In genomic region chr1:36254635-36255360, GRCm38 (mm10) we compare ENCODE assay signal across 9 mouse cellular contexts. TPM values are rescaled to one million over a fixed set of nuclear protein-coding genes. Genes with fewer than 3 reads are reported as not detected.
DNase-seq lines count a peak whose midpoint lies in the region; ATAC-seq and TF ChIP-seq lines count a peak whose summit lies in the region.
"Had no signal": no experiment of that assay in that cellular context is flagged by ENCODE, and none has a peak within 500 bp of the region (broad histone marks: within the 10 kb centered on the region; RNA-seq: fewer than 3 reads in every experiment).

No protein-coding gene starts in this region.

- H3K4me1 ChIP-seq in heart, adult 2 months (ENCODE audit: control insufficient read depth, insufficient read depth, low read length) = peaks cover 6% of the 10 kb centered on the region
- H3K4me1 ChIP-seq in lung, postnatal 0 days (ENCODE audit: insufficient read depth, low read depth, low read length) = peaks cover 3% of the 10 kb centered on the region; the same call in 1 of the 2 replicates

- peak; percentile 46 for ATAC-seq in lung, postnatal 0 days
- no peak for ATAC-seq in erythroblast, adult 5-6 weeks (replicated peaks; ENCODE audit: low FRiP score, poor library complexity, severe bottlenecking)

- no peaks in the 10 kb centered on the region for H3K79me2 ChIP-seq in heart, adult 2 months (replicated peaks; ENCODE audit: control insufficient read depth, insufficient read depth, low read length)

- TF ChIP-seq EP300 in heart, adult 2 months (IDR thresholded peaks at IDR 0.05; ENCODE audit: insufficient read depth, low read depth, low read length) = peak; percentile 48; the same call in 1 of the 2 replicates
- TF ChIP-seq EP300 in lung, postnatal 0 days (IDR thresholded peaks at IDR 0.05) = no peak

- H3K4me2 ChIP-seq in lung, postnatal 0 days (replicated peaks; ENCODE audit: low read depth, low read length) = peak overlapping the region; percentile 48
- H3K4me2 ChIP-seq: liver, embryonic 15.5 days had no signal

- H3K9ac ChIP-seq in heart, adult 2 months (ENCODE audit: low read depth, low read length) = peak overlapping the region; percentile 44
- H3K9ac ChIP-seq in lung, postnatal 0 days (replicated peaks; ENCODE audit: low read depth) = no peak overlapping the region
- H3K9ac ChIP-seq: liver, embryonic 15.5 days had no signal

- H3K4me3 ChIP-seq in left cerebral cortex, adult 2 months = peak overlapping the region; percentile 23; the same call in 1 of the 2 replicates
- no peak overlapping the region for H3K4me3 ChIP-seq in heart, adult 2 months
- no peak overlapping the region for H3K4me3 ChIP-seq in lung, postnatal 0 days (ENCODE audit: low read depth, low read length)
- H3K4me3 ChIP-seq: liver, embryonic 15.5 days had no signal

- H3K9me3 ChIP-seq in lung, postnatal 0 days (ENCODE audit: low read length) = 0 out of 2 replicates have a peak, but pooled peaks cover 4% of the 10 kb centered on the region
- H3K9me3 ChIP-seq: liver, embryonic 15.5 days had no signal

- WGBS in heart, adult 2 months = 9% methylated on average over 25 of the region's 25 CpGs
- WGBS in lung, postnatal 0 days = 9% methylated on average over 25 of the region's 25 CpGs

- no peak overlapping the region for H3K27ac ChIP-seq in left cerebral cortex, adult 2 months
- peak overlapping the region; percentile 26 for H3K27ac ChIP-seq in heart, adult 2 months
- H3K27ac ChIP-seq in lung, postnatal 0 days (ENCODE audit: low read length) = no peak overlapping the region
- H3K27ac ChIP-seq: liver, embryonic 15.5 days had no signal

- no peaks in the 10 kb centered on the region for H3K27me3 ChIP-seq in heart, adult 2 months (ENCODE audit: control insufficient read depth, insufficient read depth, low read length)
- H3K27me3 ChIP-seq in lung, postnatal 0 days (replicated peaks; ENCODE audit: insufficient read depth, low read length) = no peaks in the 10 kb centered on the region

- no peaks in the 10 kb centered on the region for H3K36me3 ChIP-seq in heart, adult 2 months (ENCODE audit: control insufficient read depth, insufficient read depth, low read length)
- H3K36me3 ChIP-seq in lung, postnatal 0 days (ENCODE audit: insufficient read depth, low read length) = no peaks in the 10 kb centered on the region
- H3K36me3 ChIP-seq: liver, embryonic 15.5 days had no signal

- TF ChIP-seq CTCF in left cerebral cortex, adult 2 months (IDR thresholded peaks at IDR 0.05) = peak; percentile 60
- peak; percentile 76 for TF ChIP-seq CTCF in heart, adult 2 months (IDR thresholded peaks at IDR 0.05)
- TF ChIP-seq CTCF in lung, postnatal 0 days (IDR thresholded peaks at IDR 0.05) = peak; percentile 82

- intact Hi-C loops in left cerebral cortex, adult 2 months (cut with DNase I) = no loop called here
- intact Hi-C loops in heart, adult 2 months (cut with DNase I) = loop anchor here (2.0 kb wide), 1 partner anchor 110 kb away; no protein-coding TSS in a partner anchor

- no peak; the same call in 1 of the 2 replicates for TF ChIP-seq POLR2A in heart, adult 2 months (IDR thresholded peaks at IDR 0.05; ENCODE audit: insufficient read depth, low read depth, low read length)

- peak in 1 of 2 experiments; percentile 34 for DNase-seq in left cerebral cortex, adult 2 months (ENCODE audit: extremely low spot score in 1 of 2, low spot score in 2 of 2)
- DNase-seq in left cerebral cortex, adult 8-10 months (ENCODE audit: low spot score in 2 of 2) = no peak
- peak; percentile 78 for DNase-seq in cerebellum, adult 9-10 months
- peak; percentile 57 to 59 for DNase-seq in heart, adult 2 months
- DNase-seq in kidney, adult 18-20 months = peak; percentile 65
- peak; percentile 61 for DNase-seq in lung, postnatal 0 days (ENCODE audit: low spot score)
- DNase-seq in testis, postnatal 10 days (ENCODE audit: low spot score) = peak; percentile 66

RNA-seq across cellular contexts. Expression of gene Uggt1, which starts 10.3 kb away (rescaled TPM):
- 10 to 100 TPM; 48.6 to 50.7 TPM for total RNA-seq in left cerebral cortex, adult 2 months (2021)
- 10 to 100 TPM; 38.5 to 43.5 (median 40.2) TPM for total RNA-seq in left cerebral cortex, adult 8-10 months (2022)
- 10 to 100 TPM; 28.4 to 29.8 TPM for total RNA-seq in heart, adult 2 months (2021)
- polyA plus RNA-seq in heart, adult 2 months (2012; rRNA removed) = 7.3 and 17.5 TPM in 2 replicates
- 29.1 and 33.6 TPM in 2 replicates for polyA plus RNA-seq in lung, postnatal 0 days (2015; fragmentation: Nextera tagmentation; extraction: Ambion mirVana)
- 17.5 and 18.6 TPM in 2 replicates for total RNA-seq in erythroblast, adult 5-6 weeks (2015; ENCODE audit: low replicate concordance)
- 23.0 and 42.7 TPM in 2 replicates for total RNA-seq in erythroblast, adult 5-6 weeks (2017; ENCODE audit: low replicate concordance)

RNA-seq across cellular contexts. Expression of gene Neurl3, which starts 19.7 kb away (rescaled TPM):
- under 1 TPM; 0.40 to 0.50 TPM for total RNA-seq in left cerebral cortex, adult 2 months (2021)
- total RNA-seq in left cerebral cortex, adult 8-10 months (2022) = 1 to 10 TPM in 2 of 4 experiments, under 1 TPM in 2; 0.78 to 1.5 (median 0.92) TPM
- 1 to 10 TPM; 2.2 to 3.0 TPM for total RNA-seq in heart, adult 2 months (2021)
- polyA plus RNA-seq in heart, adult 2 months (2012; rRNA removed) = 5.8 and 6.1 TPM in 2 replicates
- polyA plus RNA-seq in lung, postnatal 0 days (2015; fragmentation: Nextera tagmentation; extraction: Ambion mirVana) = 12.7 and 15.9 TPM in 2 replicates
- total RNA-seq in erythroblast, adult 5-6 weeks (2015; ENCODE audit: low replicate concordance) = 8.6 and 14.2 TPM in 2 replicates
- 8.0 and 9.1 TPM in 2 replicates for total RNA-seq in erythroblast, adult 5-6 weeks (2017; ENCODE audit: low replicate concordance)

RNA-seq across cellular contexts. Expression of gene Arid5a, which starts 52.7 kb away (rescaled TPM):
- 10 to 100 TPM; 16.1 to 23.5 TPM for total RNA-seq in left cerebral cortex, adult 2 months (2021)
- 10 to 100 TPM; 10.9 to 18.8 (median 13.0) TPM for total RNA-seq in left cerebral cortex, adult 8-10 months (2022)
- total RNA-seq in heart, adult 2 months (2021) = 10 to 100 TPM; 10.2 to 12.4 TPM
- polyA plus RNA-seq in heart, adult 2 months (2012; rRNA removed) = 4.7 and 4.9 TPM in 2 replicates
- polyA plus RNA-seq in lung, postnatal 0 days (2015; fragmentation: Nextera tagmentation; extraction: Ambion mirVana) = 14.9 and 15.3 TPM in 2 replicates
- 2.3 and 5.6 TPM in 2 replicates for total RNA-seq in erythroblast, adult 5-6 weeks (2015; ENCODE audit: low replicate concordance)
- total RNA-seq in erythroblast, adult 5-6 weeks (2017; ENCODE audit: low replicate concordance) = 2.6 and 3.2 TPM in 2 replicates

Comparison
In these comparisons a context has a peak if more than half of its experiments do, and no peak if none do; other contexts are left out.
1. DNase-seq: peak in cerebellum, adult 9-10 months (single experiment), heart, adult 2 months (2 of 2), kidney, adult 18-20 months (single experiment), lung, postnatal 0 days (single experiment) and testis, postnatal 10 days (single experiment); none in left cerebral cortex, adult 8-10 months (0 of 2).
2. Peak in every context shown above with its lines, with median percentiles within 50 percentile points of each other: CTCF ChIP-seq.